Mouse (Mus musculus): ENCODE data around the gene Ttc6.

The Ttc6 gene

GRCm38 (mm10) chr12:57563909-57564308 is at the start of gene Ttc6:
Ttc6 (plus strand) TSS chr12:57564113.
- DNase-seq (ENCODE audit: low spot score): no peak

- DNase-seq (ENCODE audit: low spot score): peak; percentile 6
Measured at GRCm38 (mm10) chr12:57514552-57514951, 49.4 kb upstream of the Ttc6 start.

GRCm38 (mm10) chr12:57515702-57516377 is 48.1 kb upstream of the Ttc6 start:
- DNase-seq (ENCODE audit: low spot score): no peak

GRCm38 (mm10) chr12:57528335-57528734 is 35.6 kb upstream of the Ttc6 start:
- DNase-seq (ENCODE audit: low spot score): no peak

- no peak for DNase-seq (ENCODE audit: low spot score)
Measured at GRCm38 (mm10) chr12:57530474-57530873, 33.4 kb upstream of the Ttc6 start.

GRCm38 (mm10) chr12:57534517-57534878 is 29.4 kb upstream of the Ttc6 start:
- DNase-seq (ENCODE audit: low spot score): no peak

GRCm38 (mm10) chr12:57534879-57535611 is 28.9 kb upstream of the Ttc6 start:
- DNase-seq (ENCODE audit: low spot score): no peak

- DNase-seq (ENCODE audit: low spot score): no peak
Measured at GRCm38 (mm10) chr12:57536056-57536908, 27.6 kb upstream of the Ttc6 start.

- no peak for DNase-seq (ENCODE audit: low spot score)
Measured at GRCm38 (mm10) chr12:57536909-57537670, 26.8 kb upstream of the Ttc6 start.

- no peak for DNase-seq (ENCODE audit: low spot score)
Measured at GRCm38 (mm10) chr12:57537791-57538587, 25.9 kb upstream of the Ttc6 start.

- DNase-seq (ENCODE audit: low spot score): no peak
Measured at GRCm38 (mm10) chr12:57538588-57539550, 25.0 kb upstream of the Ttc6 start.

- DNase-seq (ENCODE audit: low spot score): no peak
Measured at GRCm38 (mm10) chr12:57539551-57539985, 24.3 kb upstream of the Ttc6 start.

GRCm38 (mm10) chr12:57541118-57541517 is 22.8 kb upstream of the Ttc6 start:
- DNase-seq (ENCODE audit: low spot score): no peak

- DNase-seq (ENCODE audit: low spot score): no peak
Measured at GRCm38 (mm10) chr12:57541931-57542745, 21.8 kb upstream of the Ttc6 start.

- no peak for DNase-seq (ENCODE audit: low spot score)
Measured at GRCm38 (mm10) chr12:57542746-57543626, 20.9 kb upstream of the Ttc6 start.

GRCm38 (mm10) chr12:57543627-57543991 is 20.3 kb upstream of the Ttc6 start:
- DNase-seq (ENCODE audit: low spot score): no peak

- DNase-seq (ENCODE audit: low spot score): peak; percentile 70
Measured at GRCm38 (mm10) chr12:57544641-57545370, 19.1 kb upstream of the Ttc6 start.

Data from adipocyte (in vitro differentiated cells).